Mouse (Mus musculus) neural tube, embryonic 14.5 days (tissue): ENCODE measurements around the gene Hist2h2aa2. TPM values are rescaled to one million over a fixed set of nuclear protein-coding genes. Genes with fewer than 3 reads are reported as not detected.
A peak's percentile ranks its signal among the peaks of the same experiment; 100 is the strongest.

ENCODE experiments used
- ATAC-seq: fragments of 200-750 bp; cut with Nextera tagmentation; 2 replicates; pipeline ENCODE4 v1.8.0; 2017; ENCODE audit warnings: low read depth, mild to moderate bottlenecking, moderate TSS enrichment, moderate library complexity
- H3K27ac ChIP-seq: fragments of 300-500 bp; sonication (generic); 2 replicates; pipeline ENCODE4 v1.5.1; 2014; ENCODE audit warnings: low read depth, mild to moderate bottlenecking, control low read depth, low read length, moderate library complexity, mixed read lengths
- H3K27me3 ChIP-seq: fragments of 300-500 bp; sonication (generic); 2 replicates; pipeline ENCODE4 v1.6.1; 2014; ENCODE audit warnings: low read length; ENCODE audit not compliant: control insufficient read depth, insufficient read depth
- H3K36me3 ChIP-seq: fragments of 300-500 bp; sonication (generic); 2 replicates; pipeline ENCODE4 v1.6.1; 2014; ENCODE audit warnings: low read length, mixed read lengths; ENCODE audit not compliant: control insufficient read depth, insufficient read depth
- H3K4me1 ChIP-seq: fragments of 300-500 bp; sonication (generic); 2 replicates; pipeline ENCODE4 v1.6.1; 2014; ENCODE audit warnings: low read length; ENCODE audit not compliant: control insufficient read depth, insufficient read depth
- H3K4me2 ChIP-seq: fragments of 300-500 bp; sonication (generic); 2 replicates; pipeline ENCODE4 v1.6.1; 2014; ENCODE audit warnings: mild to moderate bottlenecking, low read depth, low read length, control low read depth
- H3K4me3 ChIP-seq: fragments of 300-500 bp; sonication (generic); 2 replicates; pipeline ENCODE4 v1.5.1; 2014; ENCODE audit warnings: low read depth, low read length, control low read depth, mixed read lengths
- H3K9ac ChIP-seq: fragments of 300-500 bp; sonication (generic); replicated peaks from 2 replicates; pipeline ENCODE4 v1.6.1; 2014; ENCODE audit warnings: low read depth, mild to moderate bottlenecking, control low read depth, low read length, mixed read lengths
- H3K9me3 ChIP-seq: fragments of 300-500 bp; sonication (generic); 2 replicates; pipeline ENCODE4 v1.6.1; 2016; ENCODE audit warnings: low read length; ENCODE audit not compliant: control insufficient read depth
- WGBS: fragments of 180-500 bp; shearing (Covaris S2); extraction: QIAGEN DNeasy Blood & Tissue Kit; methylation state at CpG from one replicate; pipeline ENCODE4 v1.1.7; 2014; 5-methylcytosine and 5-hydroxymethylcytosine counted together
- microRNA-seq: library from miRNA; unstranded; fragments of <30 nt; microRNA quantifications from one replicate; pipeline ENCODE4, GENCODE M21; 2016
- polyA plus RNA-seq: library from polyadenylated mRNA; unstranded; fragments of >200 nt; fragmentation: Nextera tagmentation; extraction: Ambion mirVana; gene quantifications from 2 replicates; pipeline ENCODE4 v1.2.1, GENCODE M21; 2014

The Hist2h2aa2 gene
- polyA plus RNA-seq, 1 experiment from 2014 or later = 32.6 TPM

DNA sequence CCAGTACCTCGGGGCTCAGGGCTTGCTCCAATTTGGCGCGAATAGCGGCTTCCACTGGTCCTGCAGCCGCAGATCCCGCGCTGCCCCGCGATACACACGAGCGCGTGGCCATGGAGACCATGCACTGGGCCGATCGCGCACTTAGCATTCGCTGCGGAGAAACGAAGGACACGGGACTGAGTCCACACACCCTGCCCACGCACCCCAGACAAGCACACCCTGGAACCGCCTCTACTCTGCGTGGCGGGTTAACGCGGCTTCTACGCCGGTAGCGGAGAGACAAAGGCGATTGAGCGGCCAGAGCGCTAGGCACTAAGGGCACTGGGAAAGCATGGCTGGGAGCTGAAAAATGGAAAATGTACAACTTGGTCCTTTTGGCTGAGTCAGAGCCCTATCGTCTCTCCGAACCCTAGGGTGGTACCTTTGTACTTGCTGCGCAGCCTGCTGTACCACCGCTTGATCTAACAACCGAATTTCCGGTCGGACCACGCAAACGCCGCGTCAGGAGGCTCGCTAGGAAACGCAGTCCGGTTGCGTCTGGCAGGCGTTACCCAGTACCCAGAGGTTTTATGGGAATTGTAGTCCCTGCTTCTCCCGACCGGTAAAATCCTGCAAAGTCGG lies 42.8 kb downstream of the Hist2h2aa2 start:
- peak; percentile 95 for ATAC-seq
- Histone ChIP-seq H3K4me1 (peaks cover 11% of the 10 kb centered on the region; the same call in 1 of the 2 replicates), H3K4me3 (peak overlapping the region; percentile 72), H3K4me2 (peak overlapping the region; percentile 95), H3K27me3 (no peaks in the 10 kb centered on the region), H3K9me3 (no peaks in the 10 kb centered on the region), H3K27ac (peak overlapping the region; percentile 98), H3K36me3 (peaks cover 14% of the 10 kb centered on the region; the same call in 1 of the 2 replicates), H3K9ac (peak overlapping the region; percentile 92)
- WGBS = under 1% methylated on average over 50 of the region's 50 CpGs

- Histone ChIP-seq H3K9me3 (no peaks in the 10 kb centered on the region), H3K4me3 (peak overlapping the region; percentile 72), H3K27me3 (no peaks in the 10 kb centered on the region), H3K4me2 (peak overlapping the region; percentile 95), H3K4me1 (peaks cover 11% of the 10 kb centered on the region; the same call in 1 of the 2 replicates), H3K27ac (peak overlapping the region; percentile 98), H3K36me3 (peaks cover 15% of the 10 kb centered on the region; the same call in 1 of the 2 replicates), H3K9ac (peak overlapping the region; percentile 92)
- 0 out of 2 replicates have a peak, but pooled peaks have one; percentile 3 for ATAC-seq
- 18% methylated on average over 27 of the region's 27 CpGs for WGBS
These were observed 43.5 kb downstream of the Hist2h2aa2 start for GRCm38 (mm10) chr3:96196437-96197128.

- 96% methylated on average over 11 of the region's 11 CpGs for WGBS
- Histone ChIP-seq H3K9me3 (no peaks in the 10 kb centered on the region), H3K4me2 (peak overlapping the region; percentile 95; the same call in 1 of the 2 replicates), H3K36me3 (peaks cover 21% of the 10 kb centered on the region; the same call in 1 of the 2 replicates), H3K27me3 (no peaks in the 10 kb centered on the region), H3K4me3 (no peak overlapping the region), H3K9ac (no peak overlapping the region), H3K4me1 (peaks cover 11% of the 10 kb centered on the region; the same call in 1 of the 2 replicates), H3K27ac (no peak overlapping the region; the same call in 1 of the 2 replicates)
- ATAC-seq = no peak
These were observed 44.3 kb downstream of the Hist2h2aa2 start for GRCm38 (mm10) chr3:96195616-96196313.

DNA sequence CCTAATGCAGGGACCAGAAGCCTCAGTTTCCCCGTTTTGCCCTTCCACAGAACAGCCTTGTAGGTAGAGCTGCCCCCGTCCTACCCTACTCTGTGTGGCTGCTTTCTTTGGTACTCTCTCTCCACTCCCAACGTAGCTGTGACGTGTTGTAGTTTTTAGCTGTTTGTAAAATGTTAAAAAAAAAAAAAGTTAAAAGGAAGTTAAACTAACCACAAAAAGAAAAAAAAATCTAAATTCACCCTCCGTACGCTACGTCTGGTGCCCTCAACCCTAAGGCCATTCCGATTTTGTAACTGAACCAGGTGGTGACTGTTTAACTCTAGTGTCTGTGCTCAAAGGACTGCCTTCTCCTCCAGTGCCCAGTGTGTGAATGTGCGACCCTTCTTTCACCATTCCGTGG lies 45.1 kb downstream of the Hist2h2aa2 start:
- no peak overlapping the region for H3K4me2 ChIP-seq
- H3K27me3 ChIP-seq = no peaks in the 10 kb centered on the region
- peaks cover 29% of the 10 kb centered on the region for H3K36me3 ChIP-seq
- no peak overlapping the region for H3K27ac ChIP-seq
- no peak overlapping the region for H3K4me3 ChIP-seq
- WGBS = 89% methylated on average over 10 of the region's 10 CpGs
- peaks cover 11% of the 10 kb centered on the region; the same call in 1 of the 2 replicates for H3K4me1 ChIP-seq
- H3K9ac ChIP-seq = no peak overlapping the region
- no peaks in the 10 kb centered on the region for H3K9me3 ChIP-seq
- no peak for ATAC-seq

- Histone ChIP-seq H3K9me3 (no peaks in the 10 kb centered on the region), H3K4me1 (peaks cover 10% of the 10 kb centered on the region; the same call in 1 of the 2 replicates), H3K9ac (no peak overlapping the region), H3K36me3 (peaks cover 38% of the 10 kb centered on the region), H3K4me3 (no peak overlapping the region), H3K4me2 (no peak overlapping the region), H3K27ac (no peak overlapping the region), H3K27me3 (no peaks in the 10 kb centered on the region)
- no peak for ATAC-seq
- 67% methylated on average over 12 of the region's 12 CpGs for WGBS
These were observed 47.1 kb downstream of the Hist2h2aa2 start for GRCm38 (mm10) chr3:96192977-96193376.

Small RNAs within 50 kb of the gene (microRNA-seq; reads per million reads assigned to microRNA genes)
- gene Gm44492 (not detected), gene Gm47311 (not detected), gene Gm47313 (not detected)

Other genes starting within 250 kb of the Hist2h2aa2 start
- 45.5 and 49.2 TPM in 2 replicates for gene Plekho1, start 244.3 kb downstream of the Hist2h2aa2 start, polyA plus RNA-seq
- gene Vps45, start 181.8 kb downstream of the Hist2h2aa2 start, polyA plus RNA-seq = 45.6 and 51.0 TPM in 2 replicates
- gene Otud7b, start 135.7 kb downstream of the Hist2h2aa2 start, polyA plus RNA-seq = 4.6 and 8.3 TPM in 2 replicates
- gene Mtmr11, start 78.3 kb downstream of the Hist2h2aa2 start, polyA plus RNA-seq = 10.9 and 11.6 TPM in 2 replicates
- 145 and 150 TPM in 2 replicates for gene Sf3b4, start 67.9 kb downstream of the Hist2h2aa2 start, polyA plus RNA-seq
- gene Sv2a, start 59.1 kb downstream of the Hist2h2aa2 start, polyA plus RNA-seq = 91.0 and 91.7 TPM in 2 replicates
- 61.5 and 69.0 TPM in 2 replicates for gene Bola1, start 20.6 kb downstream of the Hist2h2aa2 start, polyA plus RNA-seq
- 0.71 and 0.72 TPM in 2 replicates for gene Hist2h2ab, start 20.4 kb downstream of the Hist2h2aa2 start, polyA plus RNA-seq
- gene Hist2h2ac, start 19.4 kb downstream of the Hist2h2aa2 start, polyA plus RNA-seq = 1.3 and 2.1 TPM in 2 replicates
- gene Hist2h2be, start 19.2 kb downstream of the Hist2h2aa2 start, polyA plus RNA-seq = 4.3 and 4.8 TPM in 2 replicates
- 0.71 and 1.1 TPM in 2 replicates for gene Hist2h3c2, start 1.1 kb downstream of the Hist2h2aa2 start, polyA plus RNA-seq
- gene Hist2h2aa1, start 5.2 kb upstream of the Hist2h2aa2 start, polyA plus RNA-seq = 9.7 and 17.4 TPM in 2 replicates
- gene Hist2h3c1, start 6.4 kb upstream of the Hist2h2aa2 start, polyA plus RNA-seq = 0.18 and 0.67 TPM in 2 replicates
- 4.2 TPM in 2 replicates for gene Hist2h4, start 23.0 kb upstream of the Hist2h2aa2 start, polyA plus RNA-seq
- gene Hist2h3b, start 28.4 kb upstream of the Hist2h2aa2 start, polyA plus RNA-seq = 5.3 and 11.5 TPM in 2 replicates
- gene Hist2h2bb, start 29.5 kb upstream of the Hist2h2aa2 start, polyA plus RNA-seq = 2.0 and 2.8 TPM in 2 replicates
- gene Fcgr1, start 53.7 kb upstream of the Hist2h2aa2 start, polyA plus RNA-seq = 0.37 and 1.7 TPM in 2 replicates
- not detected in 2 replicates for gene BC107364, start 212.0 kb upstream of the Hist2h2aa2 start, polyA plus RNA-seq